Mouse (Mus musculus) forebrain, postnatal 0 days (tissue): ENCODE results near the gene Ttc8. TPM values are rescaled to one million over a fixed set of nuclear protein-coding genes. Genes with fewer than 3 reads are reported as not detected.

Experiments
- ATAC-seq: fragments of 200-750 bp; cut with Nextera tagmentation; 2 replicates; pipeline ENCODE4 v1.8.0; 2017; ENCODE audit warnings: mild to moderate bottlenecking, moderate library complexity
- DNase-seq: peaks from one replicate; pipeline ENCODE4 v3.0.0-alpha.2; 2015
- H3K27ac ChIP-seq: fragments of 300-500 bp; sonication (generic); 2 replicates; pipeline ENCODE4 v1.5.1; 2014; ENCODE audit warnings: low read depth, mild to moderate bottlenecking, antibody characterized with exemption, low read length, moderate library complexity, mixed read lengths
- H3K27me3 ChIP-seq: fragments of 300-500 bp; sonication (generic); 2 replicates; pipeline ENCODE4 v1.6.1; 2014; ENCODE audit warnings: mild to moderate bottlenecking, low read length, mixed read lengths; ENCODE audit not compliant: insufficient read depth
- H3K36me3 ChIP-seq: fragments of 300-500 bp; sonication (generic); 2 replicates; pipeline ENCODE4 v1.6.1; 2014; ENCODE audit warnings: mild to moderate bottlenecking, moderate library complexity; ENCODE audit not compliant: insufficient read depth
- H3K4me1 ChIP-seq: fragments of 300-500 bp; sonication (generic); 2 replicates; pipeline ENCODE4 v1.6.1; 2014; ENCODE audit warnings: antibody characterized with exemption; ENCODE audit not compliant: insufficient read depth
- H3K4me2 ChIP-seq: fragments of 300-500 bp; sonication (generic); 2 replicates; pipeline ENCODE4 v1.6.1; 2014; ENCODE audit warnings: low read depth, mild to moderate bottlenecking, moderate library complexity
- H3K4me3 ChIP-seq: fragments of 300-500 bp; sonication (generic); 2 replicates; pipeline ENCODE4 v1.5.1; 2014; ENCODE audit warnings: low read depth, low read length, mixed read lengths
- H3K9ac ChIP-seq: fragments of 300-500 bp; sonication (generic); 2 replicates; pipeline ENCODE4 v1.6.1; 2014; ENCODE audit warnings: mild to moderate bottlenecking
- H3K9me3 ChIP-seq: fragments of 300-500 bp; sonication (generic); 2 replicates; pipeline ENCODE4 v1.6.1; 2016; ENCODE audit warnings: low read length
- CTCF ChIP-seq: sonication (generic); IDR thresholded peaks from 2 replicates; pipeline ENCODE4 v1.5.1; 2016; ENCODE audit warnings: antibody characterized with exemption, control low read depth, low read depth
- WGBS: fragments of 180-500 bp; shearing (Covaris S2); extraction: QIAGEN DNeasy Blood & Tissue Kit; methylation state at CpG from one replicate; pipeline ENCODE4 v1.1.7; 2014; 5-methylcytosine and 5-hydroxymethylcytosine counted together
- polyA plus RNA-seq: library from polyadenylated mRNA; unstranded; fragments of >200 nt; fragmentation: Nextera tagmentation; extraction: Ambion mirVana; gene quantifications from 2 replicates; pipeline ENCODE4 v1.2.1, GENCODE M21; 2015
- total RNA-seq: library from RNA; depleted of rRNA; stranded (reverse); fragments of >200 nt; gene quantifications from 2 replicates; pipeline ENCODE4 v1.2.3, GENCODE M21; 2014; rRNA removed

The Ttc8 gene
- total RNA-seq (20.9 and 28.5 TPM in 2 replicates), polyA plus RNA-seq (16.0 and 22.7 TPM in 2 replicates)

DNA sequence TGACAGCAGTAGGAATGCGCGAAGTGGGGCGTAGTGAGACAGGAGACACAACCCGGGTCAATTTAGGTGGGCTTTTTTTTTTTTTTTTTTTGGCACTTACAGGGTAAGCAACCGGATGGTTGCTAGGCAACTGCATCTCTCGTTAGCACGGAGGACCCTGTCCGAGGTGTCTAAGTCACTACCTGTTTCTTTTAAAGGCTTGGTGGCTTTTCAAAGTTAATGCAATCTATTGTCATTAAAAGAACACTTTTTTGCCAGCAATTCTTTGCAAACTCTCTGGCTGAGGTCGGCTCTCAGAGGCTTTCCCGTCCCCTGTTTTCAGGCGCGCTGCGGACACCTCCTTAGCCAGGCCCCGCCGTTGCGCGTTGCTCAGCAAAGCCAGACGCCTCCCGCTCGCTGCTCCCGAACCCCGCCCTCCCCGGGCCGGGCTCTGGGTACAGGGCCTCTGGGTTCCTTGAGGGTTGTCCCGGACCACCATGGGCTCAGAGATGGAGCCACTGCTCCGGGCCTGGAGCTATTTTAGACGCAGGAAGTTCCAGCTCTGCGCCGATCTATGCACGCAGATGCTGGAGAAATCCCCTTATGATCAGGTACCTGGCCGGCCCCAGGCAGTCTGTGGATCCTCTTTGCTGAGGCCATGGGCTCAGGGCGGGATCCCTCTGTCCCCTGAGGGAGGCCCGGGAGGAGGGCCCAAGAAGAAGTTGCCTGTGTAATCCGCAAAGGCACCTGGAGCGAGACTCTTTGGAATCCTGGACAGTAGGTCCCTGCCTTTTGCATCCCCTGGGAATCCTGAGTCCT lies at the start of gene Ttc8:
TSS of gene Ttc8 (plus strand) at position 381 of the 798 bp plus-strand sequence.
- H3K9ac ChIP-seq = peak within 1 kb of the TSS; percentile 91
- no peaks in the 10 kb centered on the region for H3K27me3 ChIP-seq
- H3K9me3 ChIP-seq = no peaks in the 10 kb centered on the region
- H3K4me1 ChIP-seq = peaks cover 7% of the 10 kb centered on the region
- H3K4me2 ChIP-seq = peak within 1 kb of the TSS; percentile 67
- H3K27ac ChIP-seq = peak within 1 kb of the TSS; percentile 86
- ATAC-seq = peak; percentile 98
- TF ChIP-seq CTCF = no peak
- no peaks in the 10 kb centered on the region for H3K36me3 ChIP-seq
- peak within 1 kb of the TSS; percentile 83 for H3K4me3 ChIP-seq
- WGBS = 1% methylated on average over 35 of the region's 35 CpGs
- peak; percentile 97 for DNase-seq

DNA sequence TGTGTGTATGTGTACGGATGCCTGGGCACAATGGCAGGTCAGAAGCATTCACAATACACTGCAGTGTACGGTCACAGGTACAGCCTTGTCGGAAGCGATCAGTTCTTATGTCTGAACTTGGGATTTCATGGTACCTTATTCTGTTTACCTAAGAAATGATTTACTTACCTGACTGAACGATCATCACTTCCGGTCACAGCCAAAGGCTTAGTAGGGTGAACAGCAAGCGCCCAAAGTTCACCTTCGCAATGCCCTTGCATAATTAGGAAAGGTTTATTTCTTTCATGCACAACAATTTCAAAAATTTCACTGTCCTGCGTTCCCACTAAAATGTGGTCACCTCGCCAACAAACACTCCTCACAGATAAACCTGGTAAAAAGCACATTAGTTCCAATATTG lies 47.5 kb upstream of the Ttc8 start:
- H3K4me1 ChIP-seq = no peaks in the 10 kb centered on the region
- H3K36me3 ChIP-seq = peaks cover 3% of the 10 kb centered on the region; the same call in 1 of the 2 replicates
- H3K4me3 ChIP-seq = no peak overlapping the region
- no peaks in the 10 kb centered on the region for H3K9me3 ChIP-seq
- 96% methylated on average over 10 of the region's 10 CpGs for WGBS
- no peaks in the 10 kb centered on the region for H3K27me3 ChIP-seq
- TF ChIP-seq CTCF = no peak
- H3K9ac ChIP-seq = no peak overlapping the region
- DNase-seq = no peak
- ATAC-seq = no peak
- H3K4me2 ChIP-seq = no peak overlapping the region
- H3K27ac ChIP-seq = no peak overlapping the region

DNA sequence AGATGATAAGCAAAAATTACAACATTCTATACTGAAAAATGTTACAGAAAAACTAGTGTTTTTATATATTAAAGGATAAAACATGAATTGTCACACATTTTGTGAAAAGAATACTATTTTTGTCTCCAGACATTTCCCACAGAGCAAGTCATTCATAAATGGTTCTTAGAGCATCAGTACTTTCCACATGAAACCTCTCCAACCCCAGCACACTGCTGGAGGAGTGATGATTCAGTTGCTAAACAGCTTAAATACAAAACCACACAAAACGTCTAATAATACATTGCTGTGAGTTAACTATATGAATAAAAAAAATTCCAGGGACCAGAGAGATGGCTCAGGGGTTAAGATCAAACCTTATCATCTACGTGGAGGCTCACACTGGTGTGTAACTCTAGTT lies 45.2 kb upstream of the Ttc8 start:
- DNase-seq (no peak), ATAC-seq (no peak)
- Histone ChIP-seq H3K9me3 (no peaks in the 10 kb centered on the region), H3K4me3 (no peak overlapping the region), H3K4me1 (no peaks in the 10 kb centered on the region), H3K27me3 (no peaks in the 10 kb centered on the region), H3K36me3 (0 out of 2 replicates have a peak, but pooled peaks cover 3% of the 10 kb centered on the region), H3K4me2 (no peak overlapping the region), H3K27ac (no peak overlapping the region), H3K9ac (no peak overlapping the region)
- no peak for TF ChIP-seq CTCF
- 69% methylated on average over 2 of the region's 2 CpGs for WGBS

DNA sequence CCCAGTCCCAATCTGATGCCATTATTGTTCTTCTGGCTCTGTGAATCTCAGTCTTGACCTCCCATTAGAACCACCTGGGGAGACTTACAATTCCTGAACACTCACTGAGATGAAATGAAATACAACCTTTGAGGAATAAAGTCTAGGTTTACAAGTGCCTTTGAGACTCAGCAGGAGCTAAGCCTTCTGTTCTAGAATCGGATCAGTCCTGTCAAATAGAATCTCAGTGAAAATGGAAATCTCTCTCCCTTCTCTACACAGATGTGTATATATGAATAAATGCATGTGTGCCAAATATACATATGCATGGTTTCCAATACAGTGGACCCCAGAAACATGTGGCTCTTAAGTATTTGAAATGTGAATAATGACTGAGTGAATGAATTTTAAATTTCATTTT lies 41.7 kb upstream of the Ttc8 start:
- Histone ChIP-seq H3K36me3 (no peaks in the 10 kb centered on the region), H3K27me3 (no peaks in the 10 kb centered on the region), H3K4me3 (no peak overlapping the region), H3K9ac (no peak overlapping the region), H3K27ac (no peak overlapping the region), H3K4me1 (no peaks in the 10 kb centered on the region), H3K9me3 (no peaks in the 10 kb centered on the region), H3K4me2 (no peak overlapping the region)
- WGBS = 15% methylated on average over 1 of the region's 1 CpGs
- no peak for ATAC-seq
- no peak for DNase-seq
- no peak for TF ChIP-seq CTCF

DNA sequence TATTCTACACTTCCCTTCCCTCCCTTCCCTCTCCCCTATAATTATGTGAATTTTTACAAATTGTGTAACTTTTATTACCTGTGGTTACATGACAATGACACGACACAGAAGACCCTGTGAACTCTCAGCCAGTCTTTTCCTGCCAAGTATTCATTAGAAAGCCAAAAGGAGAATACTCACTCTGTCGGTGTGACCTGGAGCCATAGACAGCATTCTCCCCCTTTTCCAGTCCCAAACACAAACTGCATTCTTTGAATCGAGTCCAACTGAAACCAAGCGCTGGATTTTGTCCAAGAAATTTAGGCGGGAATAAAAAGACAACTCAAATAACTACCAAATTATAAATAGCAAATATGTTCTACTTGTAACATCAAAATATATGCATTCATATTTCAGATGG lies 38.6 kb upstream of the Ttc8 start:
- DNase-seq = no peak

DNA sequence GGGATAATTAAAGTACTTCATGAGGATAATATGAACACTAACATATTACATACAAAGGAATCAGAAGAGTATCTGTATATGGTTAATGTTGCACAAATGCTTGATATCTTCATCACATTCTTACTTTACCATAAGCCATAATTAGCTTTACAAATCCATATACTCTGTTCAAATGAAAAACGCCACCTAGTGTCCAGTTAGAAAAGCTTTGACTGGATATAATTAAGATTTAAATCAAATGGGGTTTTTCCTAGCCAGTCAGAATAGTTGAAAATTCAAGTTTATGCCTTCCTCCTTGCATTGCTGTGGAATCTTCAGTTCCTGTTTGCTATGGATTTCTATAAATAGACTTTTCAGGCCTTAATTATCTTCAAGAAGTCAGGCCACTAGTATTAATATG lies 35.9 kb upstream of the Ttc8 start:
- peak; percentile 39 for TF ChIP-seq CTCF

More for the DNA sequence above, 38.6 kb upstream of the Ttc8 start:
- Histone ChIP-seq H3K4me2 (no peak overlapping the region), H3K9ac (no peak overlapping the region), H3K27ac (no peak overlapping the region), H3K4me1 (no peaks in the 10 kb centered on the region), H3K27me3 (no peaks in the 10 kb centered on the region), H3K9me3 (no peaks in the 10 kb centered on the region), H3K4me3 (no peak overlapping the region), H3K36me3 (no peaks in the 10 kb centered on the region)
- no peak for TF ChIP-seq CTCF
- 25% methylated on average over 5 of the region's 5 CpGs for WGBS
- ATAC-seq = no peak

DNA sequence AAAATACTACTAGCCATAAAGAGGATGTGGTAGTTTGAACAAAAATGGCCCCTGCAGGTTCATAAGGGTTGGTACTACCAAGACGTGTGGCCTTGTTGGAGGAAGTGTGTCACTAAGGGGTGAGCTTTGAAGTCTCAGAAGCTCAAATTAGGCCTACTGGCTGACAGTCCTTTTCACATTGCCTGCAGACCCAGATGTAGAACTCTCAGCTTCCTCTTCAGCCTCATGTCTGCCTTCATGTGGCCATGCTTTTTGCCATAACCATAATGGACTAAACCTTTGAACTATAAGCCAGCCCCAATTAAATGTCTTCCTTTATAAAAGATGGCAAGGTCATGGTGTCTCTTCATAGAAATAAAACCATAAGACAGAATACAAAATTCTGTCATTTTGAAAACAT lies 23.6 kb upstream of the Ttc8 start:
- H3K36me3 ChIP-seq = no peaks in the 10 kb centered on the region
- H3K4me3 ChIP-seq = no peak overlapping the region
- ATAC-seq = no peak
- WGBS = 79% methylated on average over 1 of the region's 1 CpGs
- DNase-seq = no peak
- H3K9me3 ChIP-seq = no peaks in the 10 kb centered on the region
- no peak overlapping the region for H3K4me2 ChIP-seq
- H3K27me3 ChIP-seq = no peaks in the 10 kb centered on the region
- TF ChIP-seq CTCF = no peak
- H3K9ac ChIP-seq = no peak overlapping the region
- no peak overlapping the region for H3K27ac ChIP-seq
- H3K4me1 ChIP-seq = 0 out of 2 replicates have a peak, but pooled peaks cover 3% of the 10 kb centered on the region

More for the DNA sequence above, 35.9 kb upstream of the Ttc8 start:
- H3K27me3 ChIP-seq = no peaks in the 10 kb centered on the region
- no peak overlapping the region for H3K4me2 ChIP-seq
- ATAC-seq = no peak
- no peaks in the 10 kb centered on the region for H3K9me3 ChIP-seq
- H3K4me1 ChIP-seq = no peaks in the 10 kb centered on the region
- no peak for DNase-seq
- H3K9ac ChIP-seq = no peak overlapping the region
- no peak overlapping the region for H3K27ac ChIP-seq
- 6% methylated on average over 1 of the region's 1 CpGs for WGBS
- no peaks in the 10 kb centered on the region; the same call in 1 of the 2 replicates for H3K36me3 ChIP-seq
- H3K4me3 ChIP-seq = no peak overlapping the region
